Mouse (Mus musculus) heart, embryonic 14.5 days (tissue): ENCODE measurements around the gene Phactr1. TPM values are rescaled to one million over a fixed set of nuclear protein-coding genes. Genes with fewer than 3 reads are reported as not detected.

Experiments used
- ATAC-seq: fragments of 200-750 bp; cut with Nextera tagmentation; 2 replicates; pipeline ENCODE4 v1.8.0; 2017; ENCODE audit warnings: low read depth, moderate TSS enrichment; ENCODE audit not compliant: insufficient number of reproducible peaks, insufficient read depth, low FRiP score
- H3K27ac ChIP-seq, 2 experiments: fragments of 200-500 bp in 1 of 2; fragments of 300-500 bp in 1 of 2; sonication (generic) in 1 of 2; replicated peaks in 1 of 2; 2 replicates each; pipeline ENCODE4 v1.5.1; 2012 to 2014; ENCODE audit warnings: low read depth in 2 of 2, low read length in 2 of 2, control low read depth in 1 of 2, mild to moderate bottlenecking in 1 of 2, mixed read lengths in 1 of 2; ENCODE audit not compliant: control insufficient read depth in 1 of 2, insufficient read depth in 1 of 2
- H3K27me3 ChIP-seq: fragments of 300-500 bp; sonication (generic); 2 replicates; pipeline ENCODE4 v1.6.1; 2014; ENCODE audit warnings: mild to moderate bottlenecking, low read length, control low read depth; ENCODE audit not compliant: control insufficient read depth, insufficient read depth
- H3K36me3 ChIP-seq: fragments of 300-500 bp; sonication (generic); 2 replicates; pipeline ENCODE4 v1.6.1; 2014; ENCODE audit warnings: mild to moderate bottlenecking, control low read depth, low read length, mixed read lengths; ENCODE audit not compliant: control insufficient read depth, insufficient read depth
- H3K4me1 ChIP-seq, 2 experiments: fragments of 200-500 bp in 1 of 2; fragments of 300-500 bp in 1 of 2; sonication (generic) in 1 of 2; 2 replicates each; pipeline ENCODE4 v1.6.1; 2012 to 2014; ENCODE audit warnings: low read length in 2 of 2, control low read depth in 1 of 2, mixed read lengths in 1 of 2; ENCODE audit not compliant: control insufficient read depth in 2 of 2, insufficient read depth in 2 of 2
- H3K4me2 ChIP-seq: fragments of 300-500 bp; sonication (generic); 2 replicates; pipeline ENCODE4 v1.6.1; 2014; ENCODE audit warnings: mild to moderate bottlenecking, low read length
- H3K4me3 ChIP-seq, 2 experiments: fragments of 200-500 bp in 1 of 2; fragments of 300-500 bp in 1 of 2; sonication (generic) in 1 of 2; 2 replicates each; pipeline ENCODE4 v1.5.1; 2012 to 2014; ENCODE audit warnings: low read length in 2 of 2, mild to moderate bottlenecking in 2 of 2, control low read depth in 1 of 2, low read depth in 1 of 2, moderate library complexity in 1 of 2; ENCODE audit not compliant: control insufficient read depth in 1 of 2, insufficient read depth in 1 of 2
- H3K9ac ChIP-seq: fragments of 300-500 bp; sonication (generic); 2 replicates; pipeline ENCODE4 v1.6.1; 2014; ENCODE audit warnings: mild to moderate bottlenecking, low read length
- H3K9me3 ChIP-seq: fragments of 300-500 bp; sonication (generic); 2 replicates; pipeline ENCODE4 v1.6.1; 2016; ENCODE audit warnings: low read length, control low read depth; ENCODE audit not compliant: control insufficient read depth
- WGBS: fragments of 180-500 bp; shearing (Covaris S2); extraction: QIAGEN DNeasy Blood & Tissue Kit; methylation state at CpG from one replicate; pipeline ENCODE4 v1.1.7; 2014; 5-methylcytosine and 5-hydroxymethylcytosine counted together
- polyA plus RNA-seq: library from polyadenylated mRNA; unstranded; fragments of >200 nt; fragmentation: Nextera tagmentation; extraction: Ambion mirVana; gene quantifications from 2 replicates; pipeline ENCODE4 v1.2.1, GENCODE M21; 2014

The Phactr1 gene
- polyA plus RNA-seq, 1 experiment from 2014 or later, result 8.9 TPM

- 80% methylated on average over 2 of the region's 2 CpGs for WGBS
- no peaks in the 10 kb centered on the region for H3K27me3 ChIP-seq
These were observed 376.7 kb downstream of the Phactr1 start for GRCm38 (mm10) chr13:43057104-43057503.

GRCm38 (mm10) chr13:43063355-43063754 lies 382.9 kb downstream of the Phactr1 start:
- H3K9me3 ChIP-seq, result no peaks in the 10 kb centered on the region
- H3K27ac ChIP-seq, result no peak overlapping the region
- WGBS, result 78% methylated on average over 4 of the region's 4 CpGs
- H3K9ac ChIP-seq, result no peak overlapping the region
- H3K4me2 ChIP-seq, result no peak overlapping the region
- no peak for ATAC-seq
- H3K36me3 ChIP-seq, result no peaks in the 10 kb centered on the region
- H3K4me1 ChIP-seq, result no peaks in the 10 kb centered on the region
- H3K4me3 ChIP-seq, result no peak overlapping the region
- no peaks in the 10 kb centered on the region for H3K27me3 ChIP-seq

More at GRCm38 (mm10) chr13:43057104-43057503, 376.7 kb downstream of the Phactr1 start:
- Histone ChIP-seq H3K4me2 (no peak overlapping the region), H3K9me3 (peaks cover 2% of the 10 kb centered on the region; the same call in 1 of the 2 replicates), H3K4me3 (no peak overlapping the region), H3K36me3 (no peaks in the 10 kb centered on the region), H3K27ac (no peak overlapping the region), H3K9ac (no peak overlapping the region), H3K4me1 (no peaks in the 10 kb centered on the region)
- no peak for ATAC-seq

GRCm38 (mm10) chr13:43068716-43069265 lies 388.4 kb downstream of the Phactr1 start:
- no peaks in the 10 kb centered on the region for H3K36me3 ChIP-seq
- H3K27me3 ChIP-seq, result no peaks in the 10 kb centered on the region
- no peak overlapping the region for H3K4me3 ChIP-seq
- no peak for ATAC-seq
- H3K27ac ChIP-seq, result no peak overlapping the region
- no peak overlapping the region for H3K4me2 ChIP-seq
- H3K4me1 ChIP-seq, result no peaks in the 10 kb centered on the region
- 79% methylated on average over 8 of the region's 8 CpGs for WGBS
- H3K9ac ChIP-seq, result no peak overlapping the region
- no peaks in the 10 kb centered on the region for H3K9me3 ChIP-seq

- no peak for ATAC-seq
- Histone ChIP-seq H3K4me2 (no peak overlapping the region), H3K27ac (no peak overlapping the region), H3K36me3 (no peaks in the 10 kb centered on the region), H3K27me3 (no peaks in the 10 kb centered on the region), H3K4me3 (no peak overlapping the region), H3K4me1 (no peaks in the 10 kb centered on the region), H3K9ac (no peak overlapping the region), H3K9me3 (no peaks in the 10 kb centered on the region)
- 69% methylated on average over 4 of the region's 4 CpGs for WGBS
These were observed 390.1 kb downstream of the Phactr1 start for GRCm38 (mm10) chr13:43070496-43070895.

GRCm38 (mm10) chr13:43070971-43071370 lies 390.5 kb downstream of the Phactr1 start:
- Histone ChIP-seq H3K27ac (no peak overlapping the region), H3K4me3 (no peak overlapping the region), H3K27me3 (no peaks in the 10 kb centered on the region), H3K36me3 (no peaks in the 10 kb centered on the region), H3K9me3 (no peaks in the 10 kb centered on the region), H3K4me1 (no peaks in the 10 kb centered on the region), H3K9ac (no peak overlapping the region), H3K4me2 (no peak overlapping the region)
- WGBS, result 91% methylated on average over 2 of the region's 2 CpGs
- no peak for ATAC-seq

GRCm38 (mm10) chr13:43075456-43075855 lies 395.0 kb downstream of the Phactr1 start:
- no peaks in the 10 kb centered on the region for H3K36me3 ChIP-seq
- H3K4me3 ChIP-seq, result no peak overlapping the region
- H3K4me2 ChIP-seq, result no peak overlapping the region
- no peak overlapping the region for H3K9ac ChIP-seq
- H3K27ac ChIP-seq, result no peak overlapping the region
- no peaks in the 10 kb centered on the region for H3K9me3 ChIP-seq
- H3K27me3 ChIP-seq, result no peaks in the 10 kb centered on the region
- no peaks in the 10 kb centered on the region for H3K4me1 ChIP-seq
- 66% methylated on average over 6 of the region's 6 CpGs for WGBS
- ATAC-seq, result no peak

- WGBS, result 85% methylated on average over 9 of the region's 9 CpGs
- no peak overlapping the region for H3K4me3 ChIP-seq
- no peak for ATAC-seq
- H3K9ac ChIP-seq, result no peak overlapping the region
- H3K9me3 ChIP-seq, result no peaks in the 10 kb centered on the region
- no peak overlapping the region for H3K4me2 ChIP-seq
- no peaks in the 10 kb centered on the region for H3K27me3 ChIP-seq
- H3K27ac ChIP-seq, result no peak overlapping the region
- no peaks in the 10 kb centered on the region for H3K4me1 ChIP-seq
- H3K36me3 ChIP-seq, result no peaks in the 10 kb centered on the region
These were observed 397.1 kb downstream of the Phactr1 start for GRCm38 (mm10) chr13:43077485-43077884.

GRCm38 (mm10) chr13:43085226-43085625 lies 404.8 kb downstream of the Phactr1 start:
- no peak for ATAC-seq
- Histone ChIP-seq H3K36me3 (no peaks in the 10 kb centered on the region), H3K9me3 (peaks cover 4% of the 10 kb centered on the region; the same call in 1 of the 2 replicates)

More at GRCm38 (mm10) chr13:43085226-43085625, 404.8 kb downstream of the Phactr1 start:
- Histone ChIP-seq H3K27me3 (no peaks in the 10 kb centered on the region), H3K4me1 (peaks cover 0 to 2% of the 10 kb centered on the region in 2 experiments; a peak in 1 of 4 replicates), H3K9ac (no peak overlapping the region), H3K4me3 (no peak overlapping the region), H3K27ac (no peak overlapping the region), H3K4me2 (no peak overlapping the region)
- 86% methylated on average over 7 of the region's 7 CpGs for WGBS
